Mouse (Mus musculus): ENCODE measurements around the gene Ss18l1.

The Ss18l1 gene

DNA sequence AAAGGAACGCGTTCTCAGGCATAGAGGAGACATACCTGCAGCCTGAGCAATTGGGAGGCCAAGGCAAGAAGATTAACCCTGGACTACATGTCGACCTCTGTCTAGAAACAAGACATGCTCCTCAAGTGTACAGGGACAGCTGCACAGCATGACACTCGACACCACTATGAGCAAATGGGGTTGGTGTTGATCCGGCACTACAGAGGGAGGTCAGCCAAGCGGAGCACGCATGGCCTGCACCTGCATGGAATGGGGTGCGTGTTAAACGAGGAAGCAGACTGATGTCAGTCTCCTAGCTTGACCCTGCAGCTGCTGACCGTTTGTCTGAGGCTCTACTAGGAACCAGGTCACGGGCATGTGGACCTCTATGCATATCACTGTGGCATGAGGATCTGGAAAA is 48.0 kb downstream of the Ss18l1 start:
- no peak for DNase-seq

DNA sequence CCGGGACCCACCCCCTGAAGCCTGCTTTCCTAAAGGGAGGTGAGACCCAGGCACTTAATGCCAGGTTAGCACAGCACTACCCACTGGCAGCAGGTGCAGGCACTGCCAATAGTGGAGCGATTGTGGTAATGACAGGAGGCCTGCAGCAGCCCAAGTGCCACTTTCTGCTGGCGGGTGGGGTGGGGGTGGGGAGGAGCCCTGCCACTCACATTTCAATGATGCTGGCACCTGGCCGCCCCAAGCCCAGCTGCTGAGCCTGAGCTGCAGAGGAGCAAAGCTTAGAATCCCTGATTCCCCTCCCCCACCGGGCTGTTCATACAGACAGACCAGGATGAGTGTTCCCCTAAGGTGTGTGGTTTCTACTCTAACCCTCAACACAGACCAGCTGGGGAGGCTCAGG is 53.4 kb downstream of the Ss18l1 start:
- DNase-seq, result no peak

DNA sequence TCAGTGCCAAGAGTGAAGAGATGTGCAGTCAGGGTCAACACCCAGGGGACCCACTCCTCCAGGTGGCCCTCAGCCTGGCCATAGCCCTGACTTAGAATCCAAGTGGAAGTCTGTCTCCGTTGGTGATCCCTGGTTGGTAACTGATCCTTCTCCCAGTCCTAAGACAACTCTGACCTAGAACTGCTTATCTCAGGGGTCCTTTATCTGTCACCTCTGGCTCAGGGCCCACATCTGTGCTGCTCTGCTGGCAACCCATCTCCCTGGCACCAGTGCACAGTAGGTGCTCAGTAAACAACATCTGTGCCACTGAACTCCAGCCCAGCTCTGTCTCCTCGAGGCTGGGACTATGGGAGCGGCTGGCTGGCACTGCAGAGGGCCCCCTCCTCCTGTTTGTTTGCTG is 55.3 kb downstream of the Ss18l1 start:
- no peak for DNase-seq

DNA sequence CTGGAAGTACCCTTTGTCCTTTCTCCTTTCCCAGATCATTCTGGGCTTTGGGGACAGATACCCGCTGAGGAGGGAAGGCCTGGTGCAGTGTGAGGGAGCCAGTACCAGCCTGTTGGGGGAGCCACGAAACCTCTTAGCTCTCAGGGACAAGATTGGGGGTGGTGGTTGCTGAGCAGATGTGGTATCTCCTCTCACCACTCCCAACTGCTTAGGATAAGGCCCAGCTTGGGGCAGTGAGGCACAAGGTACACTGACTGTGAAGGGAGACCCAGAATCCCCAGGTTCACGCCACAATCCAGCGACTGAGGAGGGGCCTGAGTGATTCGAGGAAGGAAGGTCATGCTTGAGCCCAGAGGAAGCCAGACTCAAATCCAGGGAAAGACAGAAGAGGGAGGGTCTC is 55.9 kb downstream of the Ss18l1 start:
- no peak for DNase-seq

GRCm38 (mm10) chr2:180099529-180099928 is 57.2 kb downstream of the Ss18l1 start:
- no peak for DNase-seq

GRCm38 (mm10) chr2:180103151-180103977 is 61.1 kb downstream of the Ss18l1 start:
- no peak for DNase-seq

DNA sequence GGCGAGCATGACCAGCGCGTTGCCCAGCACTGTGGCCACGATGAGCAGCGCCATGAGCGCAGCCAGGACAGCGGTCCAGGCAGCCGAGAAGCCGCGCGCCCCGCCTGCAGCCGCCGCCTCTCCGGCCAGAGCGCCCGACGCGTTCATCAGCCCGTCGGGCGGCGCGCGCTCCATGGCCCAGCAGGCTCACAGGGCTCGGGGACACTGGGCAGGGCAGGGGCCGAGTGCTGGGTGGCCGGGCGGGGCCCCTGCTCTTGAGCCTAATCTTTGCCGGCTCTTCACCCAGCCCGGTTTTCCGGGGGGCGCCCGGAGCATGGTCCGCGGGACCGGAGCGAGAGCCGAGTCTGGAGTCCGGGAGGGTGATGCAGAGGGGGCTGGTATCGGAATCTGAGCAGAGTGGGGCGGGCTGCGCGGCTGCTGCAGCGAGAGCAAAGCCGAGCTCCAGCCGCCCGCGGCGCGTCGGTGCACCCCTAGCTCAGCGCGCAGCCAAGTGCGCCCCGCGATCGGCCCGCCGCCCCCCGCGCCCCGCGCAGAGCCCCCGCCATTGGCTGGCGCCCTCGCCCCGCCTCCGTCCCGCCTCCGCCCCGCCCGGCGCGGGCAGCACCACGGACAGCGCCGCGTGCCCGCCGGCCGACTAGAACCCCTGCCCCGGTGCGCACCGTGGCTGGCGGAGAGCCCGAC is 61.8 kb downstream of the Ss18l1 start, which contains the start of gene Hrh3:
TSS of gene Hrh3 (minus strand) at position 511 of the 681 bp plus-strand sequence.
- DNase-seq, result peak; percentile 76 to 86

GRCm38 (mm10) chr2:180104659-180105377 is 62.5 kb downstream of the Ss18l1 start:
- peak in 1 of 2 experiments; percentile 23 for DNase-seq

DNA sequence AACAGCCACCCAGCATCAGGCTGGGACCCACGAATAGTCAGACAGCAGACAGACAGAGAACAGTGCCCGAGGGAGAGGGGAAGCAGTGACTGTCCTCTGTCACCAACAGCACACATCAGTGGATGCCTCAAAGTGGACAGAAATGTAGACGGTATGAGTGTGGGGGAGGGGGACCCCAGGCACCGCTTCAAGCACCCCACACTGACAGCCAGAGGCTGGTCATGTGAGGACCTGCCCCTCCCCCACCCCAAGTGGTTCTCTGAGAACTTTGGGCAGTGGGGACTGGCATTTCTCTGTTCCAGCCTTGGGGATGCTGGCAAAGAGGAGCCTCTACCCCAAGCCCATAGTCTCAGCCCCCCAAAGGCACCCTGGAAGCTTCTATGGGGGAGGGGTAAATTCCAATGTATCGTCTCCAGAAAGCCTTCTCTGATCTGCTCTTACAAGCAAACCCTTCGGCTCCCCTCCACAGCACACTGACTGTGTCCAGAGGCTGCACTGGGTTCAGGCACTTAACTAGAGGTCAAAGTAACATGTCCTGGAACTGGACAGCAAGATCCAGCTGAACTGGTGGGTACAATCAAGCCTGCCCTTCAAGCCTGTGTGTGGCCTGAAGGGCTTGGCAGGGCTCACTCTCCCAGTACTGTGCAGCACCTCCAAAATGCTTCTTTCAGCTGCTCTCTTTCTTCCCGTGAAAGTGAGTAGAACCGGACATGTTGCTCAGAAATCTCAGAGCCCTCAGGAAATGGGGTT is 63.3 kb downstream of the Ss18l1 start:
- DNase-seq, result peak in 1 of 2 experiments; percentile 30

DNA sequence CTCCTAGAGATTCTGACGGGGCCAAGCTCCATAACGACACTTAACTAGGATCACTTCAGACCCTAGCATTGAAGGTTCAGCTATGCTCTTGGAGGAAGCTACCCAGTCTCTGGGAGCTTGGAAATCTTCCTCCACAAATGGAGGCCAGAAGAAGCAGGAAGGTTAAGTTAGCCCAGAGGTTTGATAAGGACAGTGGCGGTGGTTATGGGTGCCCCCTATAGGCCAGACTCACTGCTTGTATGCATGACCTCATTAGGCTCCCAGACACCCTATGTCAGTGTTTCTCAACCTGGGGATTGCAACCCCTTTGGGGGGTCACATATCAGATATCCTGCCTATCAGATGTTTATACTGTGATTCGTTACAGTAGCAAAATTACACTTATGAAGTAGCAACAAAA is 64.8 kb downstream of the Ss18l1 start:
- peak in 1 of 2 experiments; percentile 38 for DNase-seq

DNA sequence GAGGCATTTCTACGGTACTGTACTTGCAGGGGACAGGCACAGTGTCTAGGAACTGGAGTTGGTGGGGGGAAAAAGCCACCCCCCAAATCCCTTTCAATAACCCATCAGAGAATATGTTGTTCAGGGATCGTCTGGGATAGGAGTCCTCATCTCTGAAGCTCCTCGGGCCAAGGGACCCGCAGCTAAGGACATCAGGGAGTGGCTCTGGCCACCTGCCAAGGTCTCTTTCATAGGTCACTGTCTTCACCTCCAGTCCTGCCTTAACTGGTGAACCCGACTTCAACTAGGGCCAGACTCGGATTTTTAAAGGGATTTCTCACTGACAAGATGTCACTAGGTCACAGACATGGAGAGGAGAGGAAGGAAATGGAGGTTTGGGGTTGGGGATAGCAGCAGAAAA is 66.0 kb downstream of the Ss18l1 start:
- no peak for DNase-seq

- peak; percentile 75 to 80 for DNase-seq
Measured at GRCm38 (mm10) chr2:180113909-180114890, 71.9 kb downstream of the Ss18l1 start.

DNA sequence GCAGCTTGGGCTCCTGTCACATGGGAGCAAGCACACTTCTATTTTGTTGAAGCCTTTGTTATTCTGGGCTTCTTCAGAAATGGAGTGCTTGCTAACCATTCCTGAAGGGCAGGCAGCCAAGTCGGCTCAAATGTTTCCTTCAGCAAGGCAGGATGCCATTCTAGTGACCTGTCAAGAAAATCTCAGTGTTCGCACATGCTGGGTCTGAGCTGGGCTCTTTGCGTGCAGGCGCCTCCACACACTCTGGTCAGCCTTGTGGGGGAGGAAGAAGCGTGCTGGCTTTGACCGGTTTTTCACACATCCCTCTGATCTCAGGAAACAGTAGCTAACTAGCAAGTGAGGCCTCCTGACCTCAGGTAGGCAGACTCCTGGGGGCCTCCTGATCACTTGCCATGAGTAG is 73.0 kb downstream of the Ss18l1 start:
- DNase-seq, result peak; percentile 55 to 65

DNA sequence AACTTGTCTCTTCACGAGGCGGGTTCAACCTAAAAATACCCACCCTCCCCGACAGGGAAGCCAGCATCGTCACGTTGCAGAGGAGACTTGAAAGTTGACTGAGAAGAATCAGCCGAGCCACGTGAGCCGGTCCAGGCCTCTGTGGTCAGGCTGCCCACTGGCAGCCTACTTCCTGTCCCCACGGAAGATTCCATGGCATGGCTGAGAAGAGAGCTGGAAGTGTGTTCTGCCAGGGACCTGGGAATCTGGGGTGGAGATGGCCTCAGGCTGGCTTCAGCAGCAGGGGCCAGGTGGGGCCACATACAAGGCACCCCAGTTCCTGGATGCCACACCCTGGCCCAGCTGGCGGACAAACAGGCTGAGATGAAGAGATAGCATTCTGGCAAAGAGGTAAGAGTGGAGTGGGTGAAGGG is 73.8 kb downstream of the Ss18l1 start:
- no peak for DNase-seq

DNA sequence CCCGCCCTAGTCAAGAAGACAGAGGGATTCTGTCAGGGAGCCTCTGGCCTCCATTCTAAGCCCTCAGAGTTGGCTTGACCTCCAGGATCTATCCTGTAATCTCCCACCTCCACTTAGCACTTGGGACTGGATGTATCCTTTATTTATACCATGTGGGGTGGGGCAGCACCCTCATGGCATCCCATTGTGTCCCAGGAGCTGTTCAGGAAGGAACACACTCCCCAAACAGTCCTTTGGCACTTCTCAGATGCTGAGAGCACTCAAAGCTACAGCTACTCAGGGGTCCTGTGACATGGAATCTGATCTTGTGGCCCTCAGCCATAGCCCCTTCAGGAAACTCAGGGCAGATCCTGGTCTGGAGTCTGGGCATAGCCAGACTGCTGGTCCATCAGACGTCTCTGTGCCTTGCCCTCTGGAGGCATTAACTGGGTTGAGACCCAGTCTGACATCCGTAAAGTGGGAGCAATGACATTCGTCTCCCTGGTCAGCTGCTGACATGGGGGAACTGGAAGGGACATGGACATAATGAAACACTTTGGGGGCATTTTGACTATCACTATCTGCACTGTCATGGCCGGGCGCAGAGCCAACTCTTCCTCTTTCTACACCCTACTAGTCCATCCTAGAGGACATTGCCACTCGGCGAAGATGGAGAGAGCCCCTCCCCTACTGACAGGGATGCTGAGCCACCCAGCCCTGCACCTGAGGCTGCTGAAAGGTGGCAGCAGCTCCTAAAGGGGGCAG is 74.6 kb downstream of the Ss18l1 start:
- DNase-seq, result peak in 1 of 2 experiments; percentile 36

DNA sequence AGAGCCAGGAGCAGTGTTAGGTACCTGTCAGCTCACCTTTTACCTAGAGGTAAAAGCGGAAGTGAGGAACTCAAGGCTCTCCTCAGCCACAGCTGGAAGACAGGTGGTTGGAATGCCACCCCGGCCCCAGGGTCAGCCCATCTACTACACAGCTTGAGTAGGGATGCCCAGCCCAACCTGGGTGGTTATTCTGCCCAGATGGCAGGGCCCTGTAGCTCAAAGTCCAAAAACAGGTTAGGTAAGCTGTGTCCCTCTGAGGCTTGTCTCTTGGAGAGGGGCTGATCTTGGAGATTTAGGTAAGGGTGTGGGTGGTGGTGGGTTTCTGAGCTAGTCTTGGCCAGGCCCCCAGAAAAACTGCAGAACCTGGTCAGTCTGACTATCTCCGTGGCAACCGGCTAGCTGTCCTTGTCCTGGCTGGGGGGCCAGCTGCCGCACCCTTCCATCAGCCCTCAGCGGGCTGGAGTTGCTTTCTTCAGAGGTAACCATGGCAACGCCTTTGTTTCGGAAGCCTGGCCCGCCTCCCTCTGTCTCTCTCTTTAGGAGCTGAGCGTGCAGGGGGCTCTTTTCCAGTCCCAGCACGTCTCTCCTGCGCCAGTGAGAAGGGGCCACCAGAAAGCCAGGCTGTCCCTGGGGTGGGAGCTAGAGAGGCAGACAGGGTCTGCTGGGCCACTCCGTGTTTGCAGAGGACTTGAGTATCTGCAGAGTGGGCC is 75.3 kb downstream of the Ss18l1 start:
- DNase-seq, result peak in 1 of 2 experiments; percentile 41

GRCm38 (mm10) chr2:180118661-180119438 is 76.5 kb downstream of the Ss18l1 start, which contains the start of gene Osbpl2:
Gene Osbpl2, plus strand, starts transcription at chr2:180119306.
- peak; percentile 100 for DNase-seq
